Mouse (Mus musculus) kidney, adult 2 months (tissue): ENCODE results near the gene Actr8. TPM values are rescaled to one million over a fixed set of nuclear protein-coding genes. Genes with fewer than 3 reads are reported as not detected.
A peak's percentile ranks its signal among the peaks of the same experiment; 100 is the strongest.

Experiments used
- DNase-seq: peaks from one replicate; pipeline ENCODE4 v3.0.0; 2021
- H3K27ac ChIP-seq: fragments of 200-500 bp; 2 replicates; pipeline ENCODE4 v1.5.1; 2012; ENCODE audit warnings: low read depth, low read length, control low read depth, inconsistent platforms; ENCODE audit not compliant: insufficient read depth
- H3K27me3 ChIP-seq: fragments of 200-500 bp; replicated peaks from 2 replicates; pipeline ENCODE4 v1.6.1; 2012; ENCODE audit warnings: mild to moderate bottlenecking, moderate library complexity, low read length, inconsistent platforms; ENCODE audit not compliant: control insufficient read depth, insufficient read depth
- H3K36me3 ChIP-seq: fragments of 200-500 bp; 2 replicates; pipeline ENCODE4 v1.6.1; 2012; ENCODE audit warnings: mild to moderate bottlenecking, moderate library complexity, low read length, inconsistent platforms; ENCODE audit not compliant: control insufficient read depth, insufficient read depth
- H3K4me1 ChIP-seq: fragments of 200-500 bp; 2 replicates; pipeline ENCODE4 v1.6.1; 2011; ENCODE audit warnings: low read length; ENCODE audit not compliant: control insufficient read depth, insufficient read depth
- H3K4me3 ChIP-seq: fragments of 200-500 bp; 2 replicates; pipeline ENCODE4 v1.5.1; 2011; ENCODE audit warnings: mild to moderate bottlenecking, low read depth, low read length, control low read depth; ENCODE audit not compliant: insufficient read depth
- CTCF ChIP-seq: fragments of 200-500 bp; conservative IDR thresholded peaks from 2 replicates; pipeline ENCODE4 v1.5.1; 2011; ENCODE audit warnings: low read depth, mild to moderate bottlenecking, control low read depth, low read length, moderate library complexity, mixed read lengths; ENCODE audit not compliant: insufficient read depth, insufficient read length
- POLR2A ChIP-seq: fragments of 200-500 bp; IDR thresholded peaks from one replicate; pipeline ENCODE4 v1.6.1; 2011; ENCODE audit warnings: low read depth, low read length, control low read depth
- WGBS: fragments of 180-500 bp; shearing (Covaris S2); methylation state at CpG from one replicate; pipeline ENCODE4 v1.1.7; 2018; 5-methylcytosine and 5-hydroxymethylcytosine counted together
- polyA plus RNA-seq: library from polyadenylated mRNA; depleted of rRNA; stranded (reverse); fragments of >200 nt; gene quantifications from 2 replicates; pipeline ENCODE4 v1.2.3, GENCODE M21; 2012

Gene Actr8
- polyA plus RNA-seq, 1 experiment, result 22.2 TPM

GRCm38 (mm10) chr14:30009864-30010560, 31.9 kb downstream of the Actr8 start:
- Histone ChIP-seq H3K4me1 (peaks cover 33% of the 10 kb centered on the region), H3K4me3 (peak overlapping the region; percentile 77), H3K27ac (peak overlapping the region; percentile 98), H3K36me3 (no peaks in the 10 kb centered on the region; the same call in 1 of the 2 replicates), H3K27me3 (no peaks in the 10 kb centered on the region)
- TF ChIP-seq CTCF, result no peak
- 25% methylated on average over 10 of the region's 10 CpGs for WGBS
- DNase-seq, result peak; percentile 98

- Histone ChIP-seq H3K4me1 (peaks cover 48% of the 10 kb centered on the region), H3K27me3 (no peaks in the 10 kb centered on the region), H3K27ac (peak overlapping the region; percentile 97), H3K36me3 (no peaks in the 10 kb centered on the region; the same call in 1 of the 2 replicates), H3K4me3 (no peak overlapping the region)
- TF ChIP-seq POLR2A, result no peak
- no peak for TF ChIP-seq CTCF
- peak; percentile 96 for DNase-seq
- WGBS, result 29% methylated on average over 10 of the region's 10 CpGs
These were observed 33.9 kb downstream of the Actr8 start for GRCm38 (mm10) chr14:30011886-30012560.

- H3K4me1 ChIP-seq, result peaks cover 71% of the 10 kb centered on the region
- H3K27ac ChIP-seq, result peak overlapping the region; percentile 47
- no peaks in the 10 kb centered on the region for H3K27me3 ChIP-seq
- H3K36me3 ChIP-seq, result no peaks in the 10 kb centered on the region; the same call in 1 of the 2 replicates
- WGBS, result 25% methylated on average over 10 of the region's 10 CpGs
- no peak for DNase-seq
- H3K4me3 ChIP-seq, result no peak overlapping the region
- TF ChIP-seq POLR2A (no peak), CTCF (no peak)
These were observed 36.4 kb downstream of the Actr8 start for GRCm38 (mm10) chr14:30014487-30014886.

GRCm38 (mm10) chr14:30015008-30015407, 36.9 kb downstream of the Actr8 start:
- Histone ChIP-seq H3K27me3 (no peaks in the 10 kb centered on the region), H3K4me1 (peaks cover 76% of the 10 kb centered on the region), H3K4me3 (no peak overlapping the region), H3K27ac (peak overlapping the region; percentile 47), H3K36me3 (no peaks in the 10 kb centered on the region; the same call in 1 of the 2 replicates)
- TF ChIP-seq CTCF (no peak), POLR2A (no peak)
- peak; percentile 25 for DNase-seq
- 29% methylated on average over 1 of the region's 1 CpGs for WGBS

- WGBS, result 39% methylated on average over 5 of the region's 5 CpGs
- Histone ChIP-seq H3K27me3 (no peaks in the 10 kb centered on the region), H3K4me3 (no peak overlapping the region), H3K27ac (peak overlapping the region; percentile 55), H3K4me1 (peaks cover 77% of the 10 kb centered on the region), H3K36me3 (no peaks in the 10 kb centered on the region)
- peak; percentile 54 for DNase-seq
- TF ChIP-seq POLR2A (no peak), CTCF (no peak)
These were observed 38.5 kb downstream of the Actr8 start for GRCm38 (mm10) chr14:30016666-30017065.

- WGBS, result 48% methylated on average over 8 of the region's 8 CpGs
- H3K4me3 ChIP-seq, result no peak overlapping the region
- no peaks in the 10 kb centered on the region for H3K36me3 ChIP-seq
- peaks cover 69% of the 10 kb centered on the region for H3K4me1 ChIP-seq
- no peak for TF ChIP-seq POLR2A
- TF ChIP-seq CTCF, result no peak
- H3K27me3 ChIP-seq, result no peaks in the 10 kb centered on the region
- DNase-seq, result peak; percentile 88
- H3K27ac ChIP-seq, result peak overlapping the region; percentile 98
These were observed 39.8 kb downstream of the Actr8 start for GRCm38 (mm10) chr14:30017794-30018462.

- H3K36me3 ChIP-seq, result no peaks in the 10 kb centered on the region
- DNase-seq, result peak; percentile 83
- peak overlapping the region; percentile 98 for H3K27ac ChIP-seq
- H3K27me3 ChIP-seq, result no peaks in the 10 kb centered on the region
- TF ChIP-seq CTCF, result no peak
- no peak for TF ChIP-seq POLR2A
- H3K4me1 ChIP-seq, result peaks cover 66% of the 10 kb centered on the region
- WGBS, result 47% methylated on average over 4 of the region's 4 CpGs
- H3K4me3 ChIP-seq, result no peak overlapping the region
These were observed 40.3 kb downstream of the Actr8 start for GRCm38 (mm10) chr14:30018463-30018801.
